Mouse (Mus musculus) left cerebral cortex, postnatal 36 days (tissue): ENCODE measurements at regions not wholly inside any gene's neighbourhood (a gene's known extent, or its start where the extent isn't known, plus 50 kb on each side); places are given as distances from the start of the nearest gene placed in this dataset.

Experiments used
- DNase-seq, 2 experiments: peaks; one replicate each; pipeline ENCODE4 v3.0.0; 2021 to 2022; ENCODE audit warnings: low spot score in 2 of 2, mixed read lengths in 1 of 2
- intact Hi-C: fragments of 180-260 bp; cut with DNase I; formaldehyde crosslinking; loops from one replicate; pipeline ENCODE4 v1.15.1; 2025

- intact Hi-C loops: no loop called here
- no peak for DNase-seq
Measured at GRCm38 (mm10) chr3:81718911-81719310, 213.5 kb upstream of the Ctso start.

- intact Hi-C loops: no loop called here
- DNase-seq: peak in 1 of 2 experiments; percentile 30
Measured at GRCm38 (mm10) chr3:81735463-81735862, 196.9 kb upstream of the Ctso start.

- no peak for DNase-seq
- intact Hi-C loops: no loop called here
Measured at GRCm38 (mm10) chr3:81736838-81737237, 195.6 kb upstream of the Ctso start.

GRCm38 (mm10) chr3:81742124-81742523 lies 190.3 kb upstream of the Ctso start:
- DNase-seq: no peak
- intact Hi-C loops: no loop called here

- no peak for DNase-seq
- intact Hi-C loops: no loop called here
Measured at GRCm38 (mm10) chr3:81750164-81750563, 182.2 kb upstream of the Ctso start.

- DNase-seq: no peak
- intact Hi-C loops: no loop called here
Measured at GRCm38 (mm10) chr3:81752955-81753354, 179.4 kb upstream of the Ctso start.

- intact Hi-C loops: no loop called here
- DNase-seq: no peak
Measured at GRCm38 (mm10) chr3:81760383-81760782, 172.0 kb upstream of the Ctso start.

GRCm38 (mm10) chr3:81760914-81761313 lies 171.5 kb upstream of the Ctso start:
- intact Hi-C loops: no loop called here
- no peak for DNase-seq

GRCm38 (mm10) chr3:81771812-81772211 lies 160.6 kb upstream of the Ctso start:
- DNase-seq: no peak
- intact Hi-C loops: no loop called here

- intact Hi-C loops: no loop called here
- DNase-seq: no peak
Measured at GRCm38 (mm10) chr3:81773012-81773411, 159.4 kb upstream of the Ctso start.

GRCm38 (mm10) chr3:81782081-81782480 lies 150.3 kb upstream of the Ctso start:
- intact Hi-C loops: loop anchor here (2.0 to 10.0 kb wide), 5 partner anchors 143 to 1087 kb away; partner anchors contain the start of genes Gria2 and Pdgfc
- no peak for DNase-seq

GRCm38 (mm10) chr3:81782921-81783541 lies 149.4 kb upstream of the Ctso start:
- peak; percentile 41 to 42 for DNase-seq
- intact Hi-C loops: loop anchor here (2.0 to 10.0 kb wide), 5 partner anchors 142 to 1088 kb away; partner anchors contain the start of genes Gria2 and Pdgfc

- intact Hi-C loops: loop anchor here (10.0 kb wide), 3 partner anchors 136 to 1094 kb away; partner anchors contain the start of gene Gria2
- DNase-seq: no peak
Measured at GRCm38 (mm10) chr3:81788915-81789314, 143.5 kb upstream of the Ctso start.

GRCm38 (mm10) chr3:81789664-81790063 lies 142.7 kb upstream of the Ctso start:
- intact Hi-C loops: loop anchor here (10.0 kb wide), 3 partner anchors 135 to 1095 kb away; partner anchors contain the start of gene Gria2
- no peak for DNase-seq

- no peak for DNase-seq
- intact Hi-C loops: no loop called here
Measured at GRCm38 (mm10) chr3:81802096-81802495, 130.3 kb upstream of the Ctso start.

- intact Hi-C loops: no loop called here
- no peak for DNase-seq
Measured at GRCm38 (mm10) chr3:81805745-81806144, 126.7 kb upstream of the Ctso start.

- intact Hi-C loops: no loop called here
- no peak for DNase-seq
Measured at GRCm38 (mm10) chr3:81809604-81810003, 122.8 kb upstream of the Ctso start.

- no peak for DNase-seq
- intact Hi-C loops: no loop called here
Measured at GRCm38 (mm10) chr3:81820304-81820703, 112.1 kb upstream of the Ctso start.

GRCm38 (mm10) chr3:81829525-81829924 lies 102.9 kb upstream of the Ctso start:
- peak in 1 of 2 experiments; percentile 4 for DNase-seq
- intact Hi-C loops: no loop called here

GRCm38 (mm10) chr3:81829966-81830599 lies 102.3 kb upstream of the Ctso start:
- intact Hi-C loops: no loop called here
- DNase-seq: no peak
